Mouse (Mus musculus): ENCODE results near the gene Abca15.

The Abca15 gene

GRCm38 (mm10) chr7:120328087-120328793 is at the start of gene Abca15:
Abca15 (plus strand) TSS chr7:120328670.
- in situ Hi-C loops (cut with MboI; ENCODE audit: low pct_unique_long_range_greater_than_20kb in 1 of 2, low sequenced_read_pairs in 2 of 2, unreplicated experiment in 1 of 2), result loop anchor here in 1 of 2 experiments (10.0 to 25.0 kb wide), 2 partner anchors 83 to 216 kb away; partner anchors contain the start of gene Tmem159

- in situ Hi-C loops (cut with MboI; ENCODE audit: low pct_unique_long_range_greater_than_20kb in 1 of 2, low sequenced_read_pairs in 2 of 2, unreplicated experiment in 1 of 2), result no loop called here
Observed at GRCm38 (mm10) chr7:120285286-120285685, 43.2 kb upstream of the Abca15 start.

- in situ Hi-C loops (cut with MboI; ENCODE audit: low pct_unique_long_range_greater_than_20kb in 1 of 2, low sequenced_read_pairs in 2 of 2, unreplicated experiment in 1 of 2), result no loop called here
Observed at GRCm38 (mm10) chr7:120316086-120316485, 12.4 kb upstream of the Abca15 start.

- in situ Hi-C loops (cut with MboI; ENCODE audit: low pct_unique_long_range_greater_than_20kb in 1 of 2, low sequenced_read_pairs in 2 of 2, unreplicated experiment in 1 of 2), result loop anchor here in 1 of 2 experiments (10.0 kb wide), 1 partner anchor 78 kb away; no protein-coding TSS in a partner anchor
Observed at GRCm38 (mm10) chr7:120322963-120323362, 5.5 kb upstream of the Abca15 start.

GRCm38 (mm10) chr7:120325911-120326310 is 2.6 kb upstream of the Abca15 start:
- in situ Hi-C loops (cut with MboI; ENCODE audit: low pct_unique_long_range_greater_than_20kb in 1 of 2, low sequenced_read_pairs in 2 of 2, unreplicated experiment in 1 of 2), result loop anchor here in 1 of 2 experiments (10.0 to 25.0 kb wide), 2 partner anchors 81 to 214 kb away; partner anchors contain the start of gene Tmem159

- in situ Hi-C loops (cut with MboI; ENCODE audit: low pct_unique_long_range_greater_than_20kb in 1 of 2, low sequenced_read_pairs in 2 of 2, unreplicated experiment in 1 of 2), result loop anchor here in 1 of 2 experiments (10.0 to 25.0 kb wide), 2 partner anchors 83 to 215 kb away; partner anchors contain the start of gene Tmem159
Observed at GRCm38 (mm10) chr7:120327220-120328073, 1.0 kb upstream of the Abca15 start.

GRCm38 (mm10) chr7:120361159-120361558 is 32.7 kb downstream of the Abca15 start:
- in situ Hi-C loops (cut with MboI; ENCODE audit: low pct_unique_long_range_greater_than_20kb in 1 of 2, low sequenced_read_pairs in 2 of 2, unreplicated experiment in 1 of 2), result no loop called here

GRCm38 (mm10) chr7:120409447-120409846 is 81.0 kb downstream of the Abca15 start, which contains the start of gene Abca16:
Abca16 (plus strand) TSS chr7:120409647.
- in situ Hi-C loops (cut with MboI; ENCODE audit: low pct_unique_long_range_greater_than_20kb in 1 of 2, low sequenced_read_pairs in 2 of 2, unreplicated experiment in 1 of 2), result no loop called here

- in situ Hi-C loops (cut with MboI; ENCODE audit: low pct_unique_long_range_greater_than_20kb in 1 of 2, low sequenced_read_pairs in 2 of 2, unreplicated experiment in 1 of 2), result no loop called here
Observed at GRCm38 (mm10) chr7:120412391-120412790, 83.9 kb downstream of the Abca15 start.

- in situ Hi-C loops (cut with MboI; ENCODE audit: low pct_unique_long_range_greater_than_20kb in 1 of 2, low sequenced_read_pairs in 2 of 2, unreplicated experiment in 1 of 2), result no loop called here
Observed at GRCm38 (mm10) chr7:120426625-120427024, 98.2 kb downstream of the Abca15 start.

- in situ Hi-C loops (cut with MboI; ENCODE audit: low pct_unique_long_range_greater_than_20kb in 1 of 2, low sequenced_read_pairs in 2 of 2, unreplicated experiment in 1 of 2), result no loop called here
Observed at GRCm38 (mm10) chr7:120431464-120431863, 103.0 kb downstream of the Abca15 start.

All from mouse embryonic stem cell (cell line).